Mouse (Mus musculus) neural tube, embryonic 11.5 days (tissue): ENCODE data around the gene Mdm4. TPM values are rescaled to one million over a fixed set of nuclear protein-coding genes. Genes with fewer than 3 reads are reported as not detected.
"Not testable (repeated sequence)": the region's sequence is repeated elsewhere in the genome, so short reads cannot be mapped to it uniquely, and the experiment has no call there.

Experiments
- ATAC-seq: fragments of 200-750 bp; cut with Nextera tagmentation; 2 replicates; pipeline ENCODE4 v1.8.0; 2017; ENCODE audit warnings: moderate number of reproducible peaks, mild to moderate bottlenecking, moderate TSS enrichment, moderate library complexity; ENCODE audit not compliant: insufficient read depth, low FRiP score, low TSS enrichment
- DNase-seq: peaks from one replicate; pipeline ENCODE4 v3.0.0-alpha.2; 2015; ENCODE audit warnings: low spot score
- H3K27ac ChIP-seq: fragments of 300-500 bp; sonication (generic); 2 replicates; pipeline ENCODE4 v1.5.1; 2014; ENCODE audit warnings: low read depth, mild to moderate bottlenecking, low read length
- H3K27me3 ChIP-seq: fragments of 300-500 bp; sonication (generic); 2 replicates; pipeline ENCODE4 v1.6.1; 2014; ENCODE audit warnings: mild to moderate bottlenecking, low read length, mixed read lengths; ENCODE audit not compliant: control insufficient read depth, insufficient read depth
- H3K36me3 ChIP-seq: fragments of 300-500 bp; sonication (generic); 2 replicates; pipeline ENCODE4 v1.6.1; 2014; ENCODE audit warnings: mild to moderate bottlenecking, low read length, moderate library complexity, mixed read lengths; ENCODE audit not compliant: control insufficient read depth, insufficient read depth
- H3K4me1 ChIP-seq: fragments of 300-500 bp; sonication (generic); 2 replicates; pipeline ENCODE4 v1.6.1; 2014; ENCODE audit warnings: low read length, mixed read lengths; ENCODE audit not compliant: control insufficient read depth, insufficient read depth
- H3K4me2 ChIP-seq: fragments of 300-500 bp; sonication (generic); 2 replicates; pipeline ENCODE4 v1.6.1; 2014; ENCODE audit warnings: low read depth, mild to moderate bottlenecking, moderate library complexity
- H3K4me3 ChIP-seq: fragments of 300-500 bp; sonication (generic); 2 replicates; pipeline ENCODE4 v1.5.1; 2014; ENCODE audit warnings: low read depth, low read length
- H3K9ac ChIP-seq: fragments of 300-500 bp; sonication (generic); 2 replicates; pipeline ENCODE4 v1.6.1; 2014; ENCODE audit warnings: mild to moderate bottlenecking, low read length
- H3K9me3 ChIP-seq: fragments of 300-500 bp; sonication (generic); 2 replicates; pipeline ENCODE4 v1.6.1; 2016; ENCODE audit warnings: low read length; ENCODE audit not compliant: control insufficient read depth
- WGBS: fragments of 180-500 bp; shearing (Covaris S2); extraction: QIAGEN DNeasy Blood & Tissue Kit; methylation state at CpG from one replicate; pipeline ENCODE4 v1.1.7; 2014; 5-methylcytosine and 5-hydroxymethylcytosine counted together
- polyA plus RNA-seq: library from polyadenylated mRNA; unstranded; fragments of >200 nt; fragmentation: Nextera tagmentation; extraction: Ambion mirVana; gene quantifications from 2 replicates; pipeline ENCODE4 v1.2.1, GENCODE M21; 2014

Mdm4 gene
- polyA plus RNA-seq, 1 experiment from 2014 or later: 41.2 TPM

- Histone ChIP-seq H3K4me1 (peaks cover 34% of the 10 kb centered on the region), H3K4me2 (peak overlapping the region; percentile 85), H3K36me3 (no peaks in the 10 kb centered on the region), H3K27ac (peak overlapping the region; percentile 95), H3K4me3 (peak overlapping the region; percentile 69), H3K27me3 (no peaks in the 10 kb centered on the region), H3K9me3 (no peaks in the 10 kb centered on the region), H3K9ac (peak overlapping the region; percentile 91)
- DNase-seq: peak; percentile 86
- ATAC-seq: peak; percentile 90
- WGBS: under 1% methylated on average over 64 of the region's 71 CpGs
Measured at GRCm38 (mm10) chr1:133045861-133046440, 15.6 kb upstream of the Mdm4 start.

GRCm38 (mm10) chr1:133045011-133045860, 14.9 kb upstream of the Mdm4 start, which contains the start of gene Pik3c2b:
Gene Pik3c2b, plus strand, starts transcription at chr1:133045667.
- peak within 1 kb of the TSS; percentile 85 for H3K4me2 ChIP-seq
- peaks cover 32% of the 10 kb centered on the region for H3K4me1 ChIP-seq
- peak within 1 kb of the TSS; percentile 91 for H3K9ac ChIP-seq
- H3K36me3 ChIP-seq: no peaks in the 10 kb centered on the region
- peak within 1 kb of the TSS; percentile 95 for H3K27ac ChIP-seq
- DNase-seq (no peak), ATAC-seq (peak; percentile 17; the same call in 1 of the 2 replicates)
- H3K4me3 ChIP-seq: peak within 1 kb of the TSS; percentile 69
- no peaks in the 10 kb centered on the region for H3K27me3 ChIP-seq
- H3K9me3 ChIP-seq: no peaks in the 10 kb centered on the region
- 3% methylated on average over 15 of the region's 15 CpGs for WGBS

DNA sequence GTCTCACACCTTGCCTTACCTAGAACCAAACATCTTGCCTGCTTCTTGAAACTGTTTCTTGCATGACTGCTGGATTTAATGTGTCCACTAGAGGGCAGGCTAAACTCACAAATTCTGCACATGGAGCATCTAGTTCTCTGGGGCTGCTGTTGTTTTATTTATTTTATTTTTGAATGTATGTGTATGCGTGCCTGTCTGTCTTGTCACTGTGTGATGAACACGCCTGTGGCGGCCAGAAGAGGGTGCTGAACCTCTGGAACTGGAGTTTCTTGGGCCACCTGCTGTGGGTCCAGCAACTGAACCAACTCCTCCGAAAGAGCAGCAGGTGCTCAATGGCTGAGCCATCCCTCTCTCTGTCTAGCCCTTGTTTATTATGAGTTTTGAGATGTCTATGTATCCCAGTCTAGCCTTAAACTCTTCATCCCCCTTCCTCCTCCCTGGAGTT, 9.2 kb upstream of the Mdm4 start:
- no peaks in the 10 kb centered on the region for H3K36me3 ChIP-seq
- H3K9ac ChIP-seq: no peak overlapping the region
- WGBS: 18% methylated on average over 4 of the region's 4 CpGs
- no peak; the same call in 1 of the 2 replicates for ATAC-seq
- no peak overlapping the region for H3K4me3 ChIP-seq
- H3K27me3 ChIP-seq: no peaks in the 10 kb centered on the region
- DNase-seq: peak; percentile 67
- no peaks in the 10 kb centered on the region for H3K9me3 ChIP-seq
- no peak overlapping the region for H3K4me2 ChIP-seq
- no peak overlapping the region for H3K27ac ChIP-seq
- H3K4me1 ChIP-seq: no peaks in the 10 kb centered on the region

DNA sequence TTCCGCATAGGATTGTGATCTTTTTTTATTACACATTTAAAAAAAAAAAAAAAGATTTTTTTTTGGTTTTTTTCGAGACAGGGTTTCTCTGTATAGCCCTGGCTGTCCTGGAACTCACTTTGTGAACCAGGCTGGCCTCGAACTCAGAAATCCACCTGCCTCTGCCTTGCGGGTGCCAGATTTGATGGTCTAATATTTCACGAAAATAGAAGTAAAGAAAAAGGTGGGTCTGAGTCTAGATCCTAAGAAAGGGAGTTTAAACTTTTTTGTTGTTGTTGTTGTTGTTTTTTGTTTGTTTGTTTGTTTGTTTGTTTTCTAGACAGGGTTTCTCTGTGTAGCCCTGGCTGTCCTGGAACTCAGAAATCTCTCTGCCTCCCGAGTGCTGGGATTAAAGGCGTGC, 4.3 kb upstream of the Mdm4 start:
- H3K4me3 ChIP-seq, H3K36me3 ChIP-seq, H3K27ac ChIP-seq, H3K9me3 ChIP-seq, DNase-seq, H3K4me1 ChIP-seq, ATAC-seq, H3K9ac ChIP-seq, H3K27me3 ChIP-seq, H3K4me2 ChIP-seq: not testable (repeated sequence)
- 66% methylated on average over 7 of the region's 7 CpGs for WGBS

GRCm38 (mm10) chr1:133034091-133034460, 3.7 kb upstream of the Mdm4 start:
- DNase-seq (peak; percentile 72), ATAC-seq (peak; percentile 56)
- H3K4me1 ChIP-seq: no peaks in the 10 kb centered on the region
- peak overlapping the region; percentile 49 for H3K4me3 ChIP-seq
- no peaks in the 10 kb centered on the region for H3K9me3 ChIP-seq
- H3K9ac ChIP-seq: no peak overlapping the region
- WGBS: 2% methylated on average over 11 of the region's 11 CpGs
- 0 out of 2 replicates have a peak overlapping the region, but pooled peaks have one; percentile 19 for H3K4me2 ChIP-seq
- H3K27ac ChIP-seq: no peak overlapping the region
- H3K27me3 ChIP-seq: no peaks in the 10 kb centered on the region
- no peaks in the 10 kb centered on the region for H3K36me3 ChIP-seq

- no peaks in the 10 kb centered on the region for H3K9me3 ChIP-seq
Measured at GRCm38 (mm10) chr1:133033316-133034090, 3.1 kb upstream of the Mdm4 start.

GRCm38 (mm10) chr1:133032981-133033315, 2.6 kb upstream of the Mdm4 start:
- ATAC-seq (no peak), DNase-seq (no peak)
- Histone ChIP-seq H3K9ac (0 out of 2 replicates have a peak overlapping the region, but pooled peaks have one; percentile 1), H3K9me3 (no peaks in the 10 kb centered on the region), H3K4me1 (no peaks in the 10 kb centered on the region), H3K4me3 (peak overlapping the region; percentile 49), H3K27ac (no peak overlapping the region), H3K4me2 (peak overlapping the region; percentile 34), H3K27me3 (no peaks in the 10 kb centered on the region), H3K36me3 (no peaks in the 10 kb centered on the region)
- 5% methylated on average over 5 of the region's 5 CpGs for WGBS

More at GRCm38 (mm10) chr1:133033316-133034090, 3.1 kb upstream of the Mdm4 start:
- no peaks in the 10 kb centered on the region for H3K36me3 ChIP-seq
- H3K27ac ChIP-seq: no peak overlapping the region
- peak overlapping the region; percentile 34 for H3K4me2 ChIP-seq
- ATAC-seq: peak; percentile 89
- no peaks in the 10 kb centered on the region for H3K4me1 ChIP-seq
- H3K4me3 ChIP-seq: peak overlapping the region; percentile 49
- DNase-seq: peak; percentile 82
- H3K27me3 ChIP-seq: no peaks in the 10 kb centered on the region
- H3K9ac ChIP-seq: peak overlapping the region; percentile 1; the same call in 1 of the 2 replicates
- WGBS: under 1% methylated on average over 28 of the region's 28 CpGs

DNA sequence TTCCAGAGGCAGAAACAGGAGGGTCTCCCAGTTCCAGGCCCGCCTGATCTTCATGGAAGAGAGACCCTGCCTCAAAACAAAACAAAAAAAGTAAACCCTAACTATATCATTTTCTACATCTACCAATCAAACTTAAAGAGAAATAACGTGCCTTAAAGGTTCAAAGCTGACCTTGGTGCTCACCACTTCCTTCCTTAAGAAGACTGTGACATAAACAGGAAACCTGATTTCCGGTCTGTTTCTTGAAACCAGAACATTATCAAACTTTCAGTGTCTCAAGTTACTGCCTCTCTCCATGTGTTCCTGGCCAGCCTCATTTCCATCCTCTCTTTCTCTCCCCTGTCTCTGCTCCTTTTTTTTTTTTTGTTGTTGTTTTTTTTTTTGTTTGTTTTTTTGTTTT, 617 bp downstream of the Mdm4 start:
- DNase-seq (no peak), ATAC-seq (no peak)
- Histone ChIP-seq H3K4me2 (no peak overlapping the region), H3K4me3 (no peak overlapping the region), H3K4me1 (no peaks in the 10 kb centered on the region), H3K9ac (no peak overlapping the region), H3K9me3 (no peaks in the 10 kb centered on the region), H3K27ac (no peak overlapping the region), H3K27me3 (no peaks in the 10 kb centered on the region), H3K36me3 (no peaks in the 10 kb centered on the region)
- WGBS: 93% methylated on average over 3 of the region's 3 CpGs
